Mouse (Mus musculus): Measurements from ENCODE around the gene Siah3. TPM values are rescaled to one million over a fixed set of nuclear protein-coding genes. Genes with fewer than 3 reads are reported as not detected.

The Siah3 gene
- polyA plus RNA-seq, 1 experiment: 0.02 TPM

Other genes with a start within 250 kb of the Siah3 start
- gene Cpb2, start 213.7 kb upstream of the Siah3 start, polyA plus RNA-seq (2012; rRNA removed): not detected in 2 replicates
- 5.9 and 7.3 TPM in 2 replicates for gene Zc3h13, start 171.6 kb upstream of the Siah3 start, polyA plus RNA-seq (2012; rRNA removed)
- gene Spert, start 137.1 kb downstream of the Siah3 start, polyA plus RNA-seq (2012; rRNA removed): not detected in 2 replicates
- gene Erich6b, start 186.3 kb downstream of the Siah3 start, polyA plus RNA-seq (2012; rRNA removed): not detected in 2 replicates